Mouse (Mus musculus): ENCODE measurements around the gene Hcfc2. TPM values are rescaled to one million over a fixed set of nuclear protein-coding genes. Genes with fewer than 3 reads are reported as not detected.

Hcfc2 gene
- total RNA-seq, 2 experiments from 2014 or later, result 43.0 to 45.2 TPM

- DNase-seq (ENCODE audit: low spot score in 2 of 2), result peak in 1 of 2 experiments; percentile 75
- intact Hi-C loops (cut with DNase I), result loop anchor here (2.0 to 5.0 kb wide), 2 partner anchors 66 to 96 kb away; partner anchors contain the start of gene Hcfc2
Observed at GRCm38 (mm10) chr10:82762756-82763681, 67.1 kb downstream of the Hcfc2 start.

GRCm38 (mm10) chr10:82763840-82764631 is 68.1 kb downstream of the Hcfc2 start, which contains the start of gene Nfyb:
Nfyb (minus strand) TSS chr10:82764144.
- intact Hi-C loops (cut with DNase I), result loop anchor here (1.0 to 5.0 kb wide), 4 partner anchors 31 to 97 kb away; partner anchors contain the start of gene Hcfc2
- peak; percentile 97 to 99 for DNase-seq (ENCODE audit: low spot score in 2 of 2)

GRCm38 (mm10) chr10:82768901-82769300 is 72.9 kb downstream of the Hcfc2 start:
- DNase-seq (ENCODE audit: low spot score in 2 of 2), result no peak
- intact Hi-C loops (cut with DNase I), result no loop called here

GRCm38 (mm10) chr10:82770713-82771112 is 74.8 kb downstream of the Hcfc2 start:
- intact Hi-C loops (cut with DNase I), result no loop called here

GRCm38 (mm10) chr10:82771595-82772170 is 75.7 kb downstream of the Hcfc2 start:
- DNase-seq (ENCODE audit: low spot score in 2 of 2), result no peak
- intact Hi-C loops (cut with DNase I), result no loop called here

More at GRCm38 (mm10) chr10:82770713-82771112, 74.8 kb downstream of the Hcfc2 start:
- DNase-seq (ENCODE audit: low spot score in 2 of 2), result no peak

- intact Hi-C loops (cut with DNase I), result no loop called here
- DNase-seq (ENCODE audit: low spot score in 2 of 2), result no peak
Observed at GRCm38 (mm10) chr10:82774841-82775240, 78.9 kb downstream of the Hcfc2 start.

GRCm38 (mm10) chr10:82777075-82777474 is 81.1 kb downstream of the Hcfc2 start:
- DNase-seq (ENCODE audit: low spot score in 2 of 2), result no peak
- intact Hi-C loops (cut with DNase I), result no loop called here

- no peak for DNase-seq (ENCODE audit: low spot score in 2 of 2)
- intact Hi-C loops (cut with DNase I), result no loop called here
Observed at GRCm38 (mm10) chr10:82777886-82778285, 81.9 kb downstream of the Hcfc2 start.

GRCm38 (mm10) chr10:82778791-82779549 is 83.0 kb downstream of the Hcfc2 start:
- intact Hi-C loops (cut with DNase I), result no loop called here
- DNase-seq (ENCODE audit: low spot score in 2 of 2), result no peak

GRCm38 (mm10) chr10:82779831-82780230 is 83.9 kb downstream of the Hcfc2 start:
- intact Hi-C loops (cut with DNase I), result no loop called here
- no peak for DNase-seq (ENCODE audit: low spot score in 2 of 2)

GRCm38 (mm10) chr10:82780322-82780721 is 84.4 kb downstream of the Hcfc2 start:
- intact Hi-C loops (cut with DNase I), result no loop called here
- no peak for DNase-seq (ENCODE audit: low spot score in 2 of 2)

- intact Hi-C loops (cut with DNase I), result no loop called here
- no peak for DNase-seq (ENCODE audit: low spot score in 2 of 2)
Observed at GRCm38 (mm10) chr10:82780816-82781215, 84.9 kb downstream of the Hcfc2 start.

GRCm38 (mm10) chr10:82782472-82782871 is 86.5 kb downstream of the Hcfc2 start:
- intact Hi-C loops (cut with DNase I), result no loop called here
- no peak for DNase-seq (ENCODE audit: low spot score in 2 of 2)

GRCm38 (mm10) chr10:82789181-82789580 is 93.2 kb downstream of the Hcfc2 start:
- intact Hi-C loops (cut with DNase I), result no loop called here
- DNase-seq (ENCODE audit: low spot score in 2 of 2), result no peak

GRCm38 (mm10) chr10:82790504-82790903 is 94.5 kb downstream of the Hcfc2 start:
- intact Hi-C loops (cut with DNase I), result no loop called here
- no peak for DNase-seq (ENCODE audit: low spot score in 2 of 2)

GRCm38 (mm10) chr10:82791713-82792112 is 95.8 kb downstream of the Hcfc2 start:
- DNase-seq (ENCODE audit: low spot score in 2 of 2), result no peak
- intact Hi-C loops (cut with DNase I), result no loop called here

Measured in left cerebral cortex, postnatal 25 days (tissue).